Mouse (Mus musculus) kidney, adult 8-10 months (tissue): ENCODE measurements at regions not wholly inside any gene's neighbourhood (a gene's known extent, or its start where the extent isn't known, plus 50 kb on each side); places are given as distances from the start of the nearest gene placed in this dataset.

Experiments
- DNase-seq, 2 experiments: peaks; one replicate each; pipeline ENCODE4 v3.0.0; 2022

GRCm38 (mm10) chr5:90164434-90164833 is 59.4 kb downstream of the Cox18 start:
- DNase-seq: peak in 1 of 2 experiments; percentile 4

- DNase-seq: no peak
Measured at GRCm38 (mm10) chr5:90163033-90163859, 60.6 kb downstream of the Cox18 start.

GRCm38 (mm10) chr5:90160281-90160680 is 63.5 kb downstream of the Cox18 start:
- DNase-seq: no peak

- DNase-seq: no peak
Measured at GRCm38 (mm10) chr5:90156522-90156921, 67.3 kb downstream of the Cox18 start.

GRCm38 (mm10) chr5:90149611-90150532 is 73.9 kb downstream of the Cox18 start:
- DNase-seq: peak in 1 of 2 experiments; percentile 3

GRCm38 (mm10) chr5:90135971-90136370 is 87.8 kb downstream of the Cox18 start:
- no peak for DNase-seq

- DNase-seq: no peak
Measured at GRCm38 (mm10) chr5:90107036-90107435, 116.8 kb downstream of the Cox18 start.

- DNase-seq: no peak
Measured at GRCm38 (mm10) chr5:90104672-90105071, 119.1 kb downstream of the Cox18 start.

- DNase-seq: no peak
Measured at GRCm38 (mm10) chr5:90088541-90088940, 135.3 kb downstream of the Cox18 start.

GRCm38 (mm10) chr5:90086491-90086890 is 137.3 kb downstream of the Cox18 start:
- no peak for DNase-seq

- DNase-seq: no peak
Measured at GRCm38 (mm10) chr5:90077025-90077536, 146.7 kb downstream of the Cox18 start.

- no peak for DNase-seq
Measured at GRCm38 (mm10) chr5:90075629-90076349, 148.0 kb downstream of the Cox18 start.

- DNase-seq: no peak
Measured at GRCm38 (mm10) chr5:90071806-90072205, 152.0 kb downstream of the Cox18 start.

- DNase-seq: no peak
Measured at GRCm38 (mm10) chr5:90068601-90069000, 155.2 kb downstream of the Cox18 start.

GRCm38 (mm10) chr5:90067817-90068216 is 156.0 kb downstream of the Cox18 start:
- no peak for DNase-seq

- DNase-seq: no peak
Measured at GRCm38 (mm10) chr5:90065884-90066615, 157.8 kb downstream of the Cox18 start.

GRCm38 (mm10) chr5:90055686-90056085 is 168.1 kb downstream of the Cox18 start:
- DNase-seq: peak in 1 of 2 experiments; percentile 15

GRCm38 (mm10) chr5:90052516-90052915 is 169.4 kb upstream of the Adamts3 start:
- no peak for DNase-seq

- DNase-seq: no peak
Measured at GRCm38 (mm10) chr5:90049856-90050255, 166.7 kb upstream of the Adamts3 start.

- DNase-seq: no peak
Measured at GRCm38 (mm10) chr5:90042781-90043180, 159.6 kb upstream of the Adamts3 start.

- DNase-seq: no peak
Measured at GRCm38 (mm10) chr5:90033103-90033502, 150.0 kb upstream of the Adamts3 start.

GRCm38 (mm10) chr5:90030737-90031136 is 147.6 kb upstream of the Adamts3 start:
- no peak for DNase-seq
